Mouse (Mus musculus) heart, adult 18-20 months (tissue): Measurements from ENCODE around the gene Best1. TPM values are rescaled to one million over a fixed set of nuclear protein-coding genes. Genes with fewer than 3 reads are reported as not detected.

Experiments
- total RNA-seq, 2 experiments: library from RNA; stranded (reverse); gene quantifications; 2 replicates each; pipeline ENCODE4 v1.2.3; 2021

Gene Best1
- total RNA-seq, 2 experiments from 2014 or later = 0.12 to 0.13 TPM

Other genes starting within 250 kb of the Best1 start
- gene Scgb2a2, start 154.1 kb downstream of the Best1 start, total RNA-seq = not detected
- 1 to 10 TPM; 4.2 to 5.7 TPM for gene Incenp, start 102.1 kb downstream of the Best1 start, total RNA-seq
- 1,000 to 10,000 TPM; 2,847 to 3,135 TPM for gene Fth1, start 21.0 kb downstream of the Best1 start, total RNA-seq
- 1 to 10 TPM; 6.6 to 6.8 TPM for gene Rab3il1, start within 50 bp of the Best1 start, total RNA-seq
- gene Fads3, start 39.9 kb upstream of the Best1 start, total RNA-seq = 10 to 100 TPM; 31.8 to 34.9 TPM
- 1 to 10 TPM; 5.2 to 5.5 TPM for gene Fads2, start 100.1 kb upstream of the Best1 start, total RNA-seq
- gene Fads1, start 181.3 kb upstream of the Best1 start, total RNA-seq = 10 to 100 TPM; 23.6 to 26.1 TPM
- gene Tmem258, start 202.4 kb upstream of the Best1 start, total RNA-seq = 100 to 1,000 TPM; 138 to 161 TPM
- 1 to 10 TPM; 4.7 to 5.2 TPM for gene Fen1, start 202.5 kb upstream of the Best1 start, total RNA-seq
- 1 to 10 TPM; 4.2 to 6.2 TPM for gene Myrf, start 239.1 kb upstream of the Best1 start, total RNA-seq